Mouse (Mus musculus) cerebellum, adult (tissue): ENCODE results near the gene Ptbp3.
"Not testable (repeated sequence)": the region's sequence is repeated elsewhere in the genome, so short reads cannot be mapped to it uniquely, and the experiment has no call there.

Experiments
- ATAC-seq: cut with Nextera tagmentation; 2 replicates; pipeline ENCODE4 v1.9.2; 2017; ENCODE audit warnings: mild to moderate bottlenecking, moderate library complexity, mixed read lengths; ENCODE audit not compliant: insufficient number of reproducible peaks, low FRiP score, low TSS enrichment

Ptbp3 gene

DNA sequence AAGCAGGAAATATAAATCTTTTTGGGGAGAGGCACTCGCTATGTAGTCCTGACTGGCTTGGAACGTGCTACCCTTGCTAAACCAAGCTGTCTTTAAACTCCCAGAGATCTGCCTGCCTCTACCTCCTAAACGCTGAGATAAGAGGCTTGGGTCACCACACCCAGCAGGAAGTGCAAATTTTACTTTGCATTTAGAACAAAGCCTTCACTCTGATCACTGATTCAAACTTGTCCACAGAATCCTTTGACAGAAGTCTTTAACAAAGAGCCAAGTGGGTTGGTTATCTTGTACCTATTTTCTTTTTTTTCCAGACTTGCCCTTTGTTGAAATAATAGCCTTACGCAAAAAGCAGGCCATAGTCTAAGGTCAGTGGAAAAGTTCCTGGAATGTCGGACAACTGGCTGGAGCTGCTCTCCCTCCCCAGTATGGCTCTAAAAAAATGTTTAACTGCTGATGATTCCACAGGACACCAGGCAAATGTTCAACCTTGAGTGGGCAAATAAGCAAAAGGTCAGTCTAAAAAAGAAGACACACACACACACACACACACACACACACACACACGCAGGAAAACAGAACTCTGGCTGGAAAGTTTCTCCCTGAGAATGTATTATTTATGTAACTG is 9.0 kb upstream of the Ptbp3 start:
- ATAC-seq, result no peak

DNA sequence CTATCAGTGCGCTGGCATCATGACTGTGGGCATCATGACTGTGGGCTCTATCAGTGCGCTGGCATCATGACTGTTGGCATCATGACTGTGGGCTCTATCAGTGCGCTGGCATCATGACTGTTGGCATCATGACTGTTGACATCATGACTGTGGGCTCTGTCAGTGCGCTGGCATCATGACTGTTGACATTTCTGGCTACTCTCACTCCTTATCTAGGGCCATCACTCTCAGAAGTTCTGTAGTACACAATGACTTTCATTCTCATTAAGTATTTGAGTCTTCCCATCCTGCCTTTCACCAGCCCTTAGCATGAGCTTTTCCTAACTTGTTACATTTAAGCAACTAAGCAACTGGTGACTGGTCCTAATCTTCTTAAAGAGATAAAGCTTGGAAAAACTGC is 8.2 kb upstream of the Ptbp3 start:
- not testable (repeated sequence) for ATAC-seq

DNA sequence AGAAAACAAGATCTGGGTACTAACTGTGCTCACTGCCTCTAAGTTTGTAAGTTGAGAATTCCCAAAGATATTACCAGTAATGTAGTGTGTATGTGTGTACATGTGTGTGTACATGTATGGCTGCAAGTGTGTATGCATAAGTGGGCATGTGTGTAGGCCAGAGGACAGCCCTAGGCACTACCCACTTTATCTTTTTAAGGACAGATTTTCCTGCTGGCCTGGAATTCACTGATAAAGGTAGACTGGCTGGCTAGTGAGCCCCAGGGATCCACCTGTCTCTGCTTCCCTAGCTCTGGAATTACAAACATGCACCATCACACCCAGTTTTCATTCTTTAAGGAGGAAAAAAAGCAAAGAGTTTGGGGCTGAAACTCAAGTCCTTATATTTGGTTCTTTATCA is 6.0 kb upstream of the Ptbp3 start:
- no peak for ATAC-seq

DNA sequence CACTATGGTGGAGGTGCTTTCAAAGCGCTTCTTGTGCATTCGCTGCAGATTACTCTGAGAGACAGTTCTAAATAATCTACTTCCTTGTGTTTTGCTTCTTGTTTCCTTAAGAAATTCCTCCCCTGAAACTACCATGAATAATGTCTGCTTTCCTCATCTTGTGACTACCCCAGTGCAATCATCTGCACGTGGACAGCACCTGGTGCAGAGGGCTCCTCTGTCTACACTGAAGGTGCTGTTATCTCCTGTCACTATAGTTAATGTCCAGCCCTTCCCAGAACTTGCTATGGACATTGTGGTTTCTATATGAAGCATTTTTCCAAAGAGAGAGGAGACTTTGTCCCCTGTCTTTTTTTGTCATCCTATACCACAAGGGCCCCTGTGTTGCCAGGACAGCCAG is 4.4 kb upstream of the Ptbp3 start:
- no peak for ATAC-seq

DNA sequence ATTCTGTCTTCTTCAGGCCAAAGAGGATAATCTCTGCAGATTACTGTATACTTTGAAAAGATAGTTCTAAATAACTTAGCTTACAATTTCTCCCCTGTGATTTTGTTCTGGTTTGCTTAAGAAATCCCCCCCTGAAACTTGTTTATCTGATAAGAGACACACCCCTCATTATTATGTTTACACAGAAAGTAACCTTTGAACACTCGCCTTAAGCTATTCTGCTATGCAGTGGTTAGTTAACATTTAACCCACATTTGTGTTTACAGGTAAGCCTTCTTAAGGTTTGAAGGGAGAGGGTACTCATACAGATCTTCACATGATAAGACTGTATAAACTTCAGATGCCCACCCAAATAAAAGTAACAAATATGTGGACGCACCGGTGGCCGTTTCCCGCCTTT is 3.7 kb upstream of the Ptbp3 start:
- no peak for ATAC-seq

DNA sequence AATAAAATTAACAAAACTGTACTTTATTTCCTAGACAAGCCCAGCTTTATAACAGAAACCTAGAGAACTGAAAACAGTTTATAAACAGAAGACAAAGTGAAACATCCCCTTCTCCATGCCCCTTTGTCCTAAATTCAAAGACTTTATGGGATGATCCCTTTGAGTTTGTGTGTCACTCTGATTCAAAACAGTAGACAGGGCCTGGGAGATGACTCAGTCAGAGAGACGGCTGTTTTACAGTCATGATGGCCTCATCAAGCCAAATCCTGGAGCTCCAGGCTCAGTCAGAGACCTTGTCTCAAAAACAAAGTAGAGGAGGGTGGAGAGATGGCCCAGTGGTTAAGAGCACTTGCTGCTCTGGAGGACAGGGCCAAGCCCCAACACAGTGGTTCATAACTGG is 2.7 kb upstream of the Ptbp3 start:
- ATAC-seq, result no peak

DNA sequence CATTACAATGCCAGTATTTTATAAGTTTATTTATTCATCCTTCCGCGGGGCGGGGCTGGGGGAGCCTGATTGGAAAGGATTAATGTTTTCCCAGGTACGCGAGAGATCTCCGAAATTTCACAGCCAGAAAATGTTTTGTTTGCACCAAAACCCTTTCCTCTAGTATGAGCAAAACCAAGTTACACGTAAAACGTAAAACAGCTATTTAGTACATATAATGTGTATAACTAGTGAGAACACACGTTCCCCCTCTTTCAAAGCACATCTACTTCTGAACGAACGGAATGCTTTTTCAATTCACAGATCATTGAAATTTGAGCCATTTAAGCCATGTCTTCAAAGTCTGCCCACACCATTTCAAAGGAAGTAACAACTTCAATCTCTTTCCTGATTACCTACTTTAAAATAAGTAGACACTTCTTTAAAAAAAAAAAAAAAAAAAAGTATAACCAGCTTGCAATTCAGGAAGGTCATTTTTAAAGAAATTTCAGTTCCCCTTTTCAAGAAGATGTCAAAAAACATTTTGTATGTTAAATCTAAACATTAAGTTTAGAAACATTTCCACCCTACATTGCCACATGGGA is 905 bp upstream of the Ptbp3 start:
- no peak for ATAC-seq

DNA sequence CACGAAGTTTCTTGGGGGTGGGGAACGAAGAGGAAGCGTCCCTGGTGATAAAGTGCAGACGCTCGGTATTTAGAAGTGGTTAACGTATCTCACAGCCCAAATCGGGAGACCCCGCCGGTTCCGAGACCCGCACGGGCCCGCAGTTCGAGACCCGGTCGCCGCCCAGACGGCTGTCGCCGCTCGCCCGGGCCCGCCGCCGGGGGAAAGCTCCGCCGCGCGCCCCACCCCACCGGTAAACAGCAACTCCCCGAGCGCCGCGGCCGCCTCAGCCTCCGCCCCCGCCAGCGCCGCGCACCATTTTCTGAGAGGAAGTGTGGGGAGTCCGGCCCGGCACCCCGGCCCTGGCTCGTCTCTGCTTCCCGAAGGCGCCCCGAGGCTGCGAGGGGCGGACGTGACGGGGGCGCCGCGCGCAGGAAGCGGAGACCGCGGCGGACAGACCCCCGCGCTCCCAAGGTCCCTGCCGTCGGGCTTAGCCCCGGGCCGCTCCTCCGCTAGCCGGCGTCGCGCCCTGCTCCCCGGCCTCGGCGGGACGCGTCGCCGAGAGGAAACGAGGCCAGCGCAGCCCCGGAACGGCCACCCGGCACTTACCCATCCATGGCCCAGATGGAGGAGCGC is 497 bp downstream of the Ptbp3 start:
- peak; percentile 72 for ATAC-seq

DNA sequence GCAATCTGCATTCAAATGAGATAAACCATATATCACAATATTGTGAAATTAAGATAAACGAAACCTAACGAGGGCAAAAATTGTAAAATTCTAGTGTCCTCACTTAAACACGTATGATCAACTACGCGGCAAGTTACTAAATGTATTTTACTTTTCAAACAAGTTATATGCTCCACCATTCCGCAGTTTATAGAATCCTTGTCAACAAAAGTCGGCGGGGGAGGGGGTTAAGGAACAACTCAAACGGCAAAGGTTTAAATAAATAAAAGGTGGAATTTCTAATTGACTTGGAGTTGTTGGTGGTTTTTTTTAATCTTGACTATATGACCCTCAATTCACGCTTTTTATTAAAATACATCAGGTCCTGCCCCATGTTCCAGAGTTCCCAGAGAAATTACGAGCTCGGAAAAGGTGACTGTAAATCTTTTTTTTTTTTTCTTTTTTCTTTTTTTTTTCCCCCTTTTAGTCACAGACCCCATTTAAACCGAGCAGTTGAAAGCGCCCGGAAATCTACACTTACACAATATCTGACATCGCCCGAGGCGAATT is 1.1 kb downstream of the Ptbp3 start:
- ATAC-seq, result no peak

DNA sequence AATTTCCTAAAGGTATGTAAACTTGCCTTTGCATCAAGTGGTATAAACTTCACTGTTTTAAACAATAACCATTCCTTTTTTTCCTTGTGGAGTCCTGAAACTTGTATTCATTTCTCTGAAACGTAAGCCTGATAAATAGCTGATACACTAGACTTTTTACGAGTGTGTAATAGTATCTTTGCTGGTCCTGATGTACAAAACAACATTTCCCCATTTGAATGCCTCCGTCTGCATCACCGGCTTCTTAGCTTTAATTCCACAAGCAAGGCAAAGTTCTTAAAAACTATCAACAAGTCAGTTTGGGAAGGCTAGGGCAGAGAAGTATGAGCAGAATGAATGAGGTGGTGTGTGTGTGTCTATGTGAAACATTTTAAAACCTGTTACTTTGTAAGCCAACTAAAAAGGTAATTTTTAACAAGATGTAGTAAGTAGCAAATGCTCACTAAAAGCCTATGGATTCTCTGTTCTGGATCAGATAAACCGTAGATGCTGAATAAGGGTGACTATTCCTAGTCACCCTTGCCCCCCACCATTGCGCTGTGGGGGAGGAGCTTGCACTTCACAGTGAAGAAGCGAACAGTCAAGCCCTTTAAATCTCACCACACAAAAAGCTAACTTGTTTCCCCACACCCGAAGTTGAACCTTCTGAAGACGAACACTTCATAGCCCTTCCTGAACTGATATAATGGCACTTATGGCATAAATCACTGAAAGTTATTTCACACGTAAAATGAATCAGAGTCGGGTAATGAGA is 1.9 kb downstream of the Ptbp3 start:
- no peak for ATAC-seq

DNA sequence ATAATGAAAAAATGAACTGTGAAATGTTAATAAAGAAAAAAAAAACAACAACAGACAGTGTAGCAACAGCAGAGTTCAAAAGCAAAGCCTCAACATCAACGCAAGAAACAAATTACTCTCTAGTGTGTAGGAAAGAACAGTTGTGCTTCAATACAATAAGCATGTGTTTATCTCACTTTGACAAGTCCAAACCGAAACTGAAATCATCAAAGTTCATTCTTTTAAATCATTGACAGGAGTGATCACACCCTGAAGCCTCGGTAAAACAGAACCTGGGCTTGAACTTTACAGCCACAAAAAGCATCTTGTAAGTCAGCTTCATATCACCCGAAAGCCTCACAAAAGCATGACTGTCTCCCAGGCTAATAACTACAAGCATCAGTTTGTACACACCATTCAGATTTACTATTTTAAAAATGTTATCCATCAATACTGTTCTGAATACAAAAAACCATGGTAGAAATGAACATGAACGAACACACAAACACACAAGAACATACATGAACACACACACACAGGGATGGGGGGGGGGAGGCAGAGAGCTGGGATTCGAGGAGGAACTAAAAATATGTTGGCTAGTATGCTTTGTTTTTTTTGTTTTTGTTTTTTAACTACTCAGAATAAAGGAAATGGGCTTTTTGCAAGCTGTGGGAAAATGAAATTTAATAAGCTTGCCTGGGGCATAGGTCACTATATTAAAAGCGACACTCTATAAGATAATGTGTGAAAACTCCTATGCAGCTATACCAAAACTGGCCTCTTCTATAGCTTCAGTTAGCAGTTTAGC is 2.7 kb downstream of the Ptbp3 start:
- no peak for ATAC-seq

DNA sequence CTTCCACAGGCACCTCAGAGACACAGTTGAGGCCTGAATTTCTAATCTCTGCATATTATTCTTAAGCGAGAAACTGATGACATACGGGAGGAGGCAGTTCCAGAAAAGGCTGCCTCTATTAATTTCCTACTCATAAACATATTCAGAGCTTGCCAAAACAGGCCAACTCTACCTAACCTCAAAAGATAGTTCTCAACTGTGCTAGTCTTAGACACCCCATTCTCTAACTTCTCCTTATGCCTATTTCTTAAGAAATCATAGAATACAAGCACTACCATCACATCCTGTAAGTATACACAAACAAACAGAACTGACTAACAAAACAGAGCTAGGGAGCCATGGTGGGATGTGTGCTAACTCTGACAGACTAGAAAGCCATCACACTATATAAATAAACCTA is 4.5 kb downstream of the Ptbp3 start:
- ATAC-seq, result no peak

DNA sequence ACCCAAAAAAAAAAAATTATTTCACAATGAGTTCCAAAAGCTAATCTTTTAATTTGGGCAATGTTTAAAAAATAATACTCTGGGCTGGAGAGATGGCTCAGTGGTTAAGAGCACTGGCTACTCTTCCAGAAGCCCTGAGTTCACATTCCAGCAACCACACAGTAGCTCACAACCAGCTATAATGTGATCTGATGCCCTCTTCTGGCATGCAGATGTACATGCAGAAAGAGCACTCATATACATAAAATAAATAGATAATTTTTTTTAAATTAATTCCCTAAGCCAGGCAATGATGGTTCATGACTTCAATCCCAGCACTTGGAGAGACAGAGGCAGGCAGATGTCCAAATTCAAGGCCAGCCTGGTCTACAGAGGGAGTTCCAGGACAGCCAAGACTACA is 6.2 kb downstream of the Ptbp3 start:
- no peak for ATAC-seq

DNA sequence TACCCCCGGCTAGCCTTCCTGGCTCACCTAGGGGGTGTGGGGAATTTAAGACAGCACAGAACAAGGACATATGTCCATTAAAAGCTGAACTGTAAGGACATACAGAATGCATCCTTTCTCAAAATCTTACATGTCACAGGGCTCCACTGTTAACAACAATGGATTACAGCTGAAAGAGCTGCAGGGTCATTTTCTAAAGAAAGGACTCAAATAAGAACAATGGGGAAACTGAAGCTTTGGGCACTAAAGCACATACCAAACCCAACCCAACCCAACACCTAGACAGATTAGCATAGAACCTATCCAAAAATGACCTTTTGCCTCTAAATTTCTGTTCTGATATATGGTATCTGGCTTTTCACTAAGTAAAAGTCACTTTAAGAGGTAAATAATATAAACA is 12.9 kb downstream of the Ptbp3 start:
- ATAC-seq, result no peak

DNA sequence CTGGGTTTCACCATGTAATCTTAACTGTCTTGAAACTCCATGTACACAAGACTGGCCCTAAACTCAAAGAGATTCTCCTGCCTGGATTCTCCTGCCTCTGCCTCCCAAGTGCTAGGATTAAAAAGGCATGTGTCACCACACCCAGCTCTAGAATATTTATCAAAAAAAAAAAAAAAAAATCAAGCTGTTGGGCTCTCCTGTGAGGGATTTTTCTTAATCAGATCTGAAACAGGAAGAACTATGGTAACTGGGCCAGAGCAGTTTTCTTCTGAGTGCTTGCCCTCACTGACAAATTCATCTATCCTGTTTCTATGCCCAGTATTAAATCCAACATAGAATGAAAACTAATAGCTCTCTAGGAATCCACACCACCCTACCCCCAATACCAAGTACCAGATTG is 13.5 kb downstream of the Ptbp3 start:
- ATAC-seq, result no peak

DNA sequence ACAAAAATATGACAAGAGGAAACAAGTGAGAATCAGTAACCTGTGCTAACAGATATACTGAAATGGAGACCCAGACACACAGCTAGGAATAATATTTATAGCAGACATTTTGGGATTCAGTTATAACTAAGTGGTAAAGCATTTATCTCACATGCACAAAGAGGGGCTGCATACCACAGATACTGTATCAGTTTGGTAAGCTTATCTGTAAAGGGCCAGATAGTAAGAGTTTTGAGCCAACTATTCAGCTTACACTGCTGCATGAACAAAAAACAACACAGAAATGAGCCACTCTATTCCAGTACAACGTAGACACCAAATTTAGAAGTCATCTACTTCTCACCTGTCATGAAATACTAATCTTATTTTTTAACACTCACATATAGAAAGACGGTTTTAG is 15.9 kb downstream of the Ptbp3 start:
- no peak for ATAC-seq

DNA sequence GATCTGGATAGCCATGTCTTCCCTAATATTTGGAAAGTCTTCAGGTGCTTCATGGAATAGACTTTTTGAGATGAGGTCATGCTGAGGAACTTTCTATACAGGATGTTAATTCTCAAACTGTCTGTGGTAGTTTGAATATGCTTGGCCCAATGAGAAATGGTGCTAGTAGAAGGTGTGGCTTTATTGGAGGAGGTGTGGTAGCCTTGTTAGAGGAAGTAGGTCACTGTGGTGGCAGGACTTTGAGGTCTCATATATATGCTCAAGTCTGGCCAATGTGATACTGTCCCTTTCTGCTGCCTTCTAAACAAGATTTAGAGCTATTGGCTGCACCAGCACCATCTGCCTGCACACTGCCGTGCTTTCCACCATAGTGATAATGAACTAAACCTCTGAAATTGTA is 18.0 kb downstream of the Ptbp3 start:
- ATAC-seq, result no peak

DNA sequence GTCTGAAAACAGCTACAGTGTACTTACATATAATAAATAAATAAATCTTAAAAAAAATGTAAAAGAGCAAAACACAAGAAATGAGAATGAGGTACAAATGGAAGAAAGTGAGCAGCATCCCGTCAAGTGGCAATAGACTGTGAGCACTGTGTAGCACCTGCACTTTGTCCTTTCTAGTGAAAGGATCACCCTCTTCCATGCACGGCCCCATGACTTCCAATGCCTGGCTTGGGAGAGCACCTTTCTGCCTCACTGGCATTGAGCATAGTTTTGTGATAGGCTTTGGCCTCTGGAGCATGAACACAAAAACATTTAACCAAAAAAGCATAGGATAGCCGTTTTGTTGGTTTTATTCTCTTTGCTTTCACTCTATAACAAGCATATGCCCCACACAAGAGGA is 21.7 kb downstream of the Ptbp3 start:
- ATAC-seq, result no peak

DNA sequence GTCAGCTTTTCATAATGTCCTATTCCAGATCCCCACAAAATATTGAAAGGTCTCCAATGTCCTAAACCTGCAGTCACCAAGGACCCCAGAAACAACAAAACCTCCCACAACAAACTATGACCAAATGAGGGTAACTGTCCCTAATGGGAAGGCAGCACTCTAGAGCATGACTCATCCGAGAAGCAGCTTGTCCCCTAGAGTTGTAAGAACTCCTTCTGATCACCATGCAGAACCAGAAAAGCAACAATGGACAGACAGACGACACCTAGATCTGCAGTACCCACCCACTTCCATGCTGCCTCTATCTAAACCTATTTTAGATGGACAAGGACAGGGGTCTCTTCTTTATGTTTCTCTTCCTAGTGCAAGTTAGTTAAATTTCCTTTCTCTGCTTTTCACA is 22.4 kb downstream of the Ptbp3 start:
- no peak for ATAC-seq

DNA sequence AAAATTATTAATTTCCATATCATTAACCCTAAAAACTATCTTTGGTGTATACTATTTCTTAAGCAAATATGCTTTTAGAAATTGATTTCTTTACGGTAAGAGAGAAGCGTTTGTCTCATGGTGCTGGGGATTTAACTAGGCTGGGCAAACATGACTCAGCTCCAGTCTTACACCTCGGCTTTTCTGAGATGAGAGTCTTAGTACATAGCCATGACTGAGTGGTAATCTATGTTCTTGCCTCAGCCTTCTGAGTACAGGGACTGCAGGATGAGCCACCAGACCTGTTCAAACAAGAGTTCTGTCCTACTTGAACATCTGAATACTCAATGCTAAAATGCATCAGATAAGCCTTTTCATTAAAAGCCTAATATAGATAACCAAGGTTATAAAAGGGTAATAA is 24.3 kb downstream of the Ptbp3 start:
- no peak for ATAC-seq

DNA sequence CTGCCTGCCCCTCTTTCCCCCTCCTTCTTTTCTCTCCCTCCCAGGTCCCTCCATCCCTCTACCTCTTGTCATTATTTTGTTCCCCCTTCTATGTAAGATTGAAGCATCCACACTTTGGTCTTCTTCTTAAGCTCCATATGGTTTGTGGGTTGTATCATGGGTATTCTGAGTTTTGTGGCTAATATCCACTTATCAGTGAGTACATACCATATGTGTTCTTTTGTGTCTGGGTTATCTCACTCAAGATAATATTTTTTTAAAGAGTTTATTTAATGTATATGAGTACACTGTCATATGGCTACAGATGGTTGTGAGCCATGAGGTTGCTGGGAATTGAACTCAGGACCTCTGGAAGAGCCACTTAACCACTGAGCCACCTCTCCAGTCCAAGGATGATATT is 38.8 kb downstream of the Ptbp3 start:
- ATAC-seq, result no peak
